Mouse (Mus musculus) forelimb bud, embryonic 11.5 days (tissue): Measurements from ENCODE around the gene Cd63.

Experiments used
- DNase-seq: peaks from one replicate; pipeline ENCODE4 v3.0.0-alpha.2; 2012; ENCODE audit warnings: low read depth, low spot score

Cd63 gene

GRCm38 (mm10) chr10:128900698-128901097, at the start of gene Cd63:
TSS of gene Cd63 (plus strand) at chr10:128900989.
- DNase-seq: no peak

GRCm38 (mm10) chr10:128861176-128861575, 39.6 kb upstream of the Cd63 start:
- DNase-seq: no peak

- DNase-seq: no peak
Measured at GRCm38 (mm10) chr10:128866042-128866441, 34.7 kb upstream of the Cd63 start.

- no peak for DNase-seq
Measured at GRCm38 (mm10) chr10:128866518-128866917, 34.3 kb upstream of the Cd63 start.

- DNase-seq: no peak
Measured at GRCm38 (mm10) chr10:128870341-128870740, 30.4 kb upstream of the Cd63 start.

DNA sequence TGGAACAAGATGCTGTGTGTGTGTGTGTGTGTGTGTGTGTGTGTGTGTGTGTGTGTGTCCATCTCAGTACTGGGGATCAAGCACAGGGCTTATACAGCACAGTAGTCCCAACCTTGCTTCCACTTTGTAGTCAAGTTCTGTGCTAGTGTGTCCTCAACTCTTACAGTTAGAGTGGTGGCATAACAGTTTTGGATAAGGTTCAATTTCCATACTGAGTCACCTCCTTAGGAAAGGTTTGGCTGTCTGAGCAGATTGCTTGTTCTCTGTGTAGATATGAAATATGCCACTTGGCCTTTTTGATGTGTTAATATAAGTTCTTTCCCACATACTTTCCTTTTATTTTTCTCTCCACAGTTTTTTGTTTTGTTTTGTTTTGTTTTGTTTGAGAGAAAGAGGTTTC, 22.5 kb upstream of the Cd63 start:
- no peak for DNase-seq

- DNase-seq: no peak
Measured at GRCm38 (mm10) chr10:128878811-128879210, 22.0 kb upstream of the Cd63 start.

GRCm38 (mm10) chr10:128882067-128882466, 18.7 kb upstream of the Cd63 start:
- no peak for DNase-seq

DNA sequence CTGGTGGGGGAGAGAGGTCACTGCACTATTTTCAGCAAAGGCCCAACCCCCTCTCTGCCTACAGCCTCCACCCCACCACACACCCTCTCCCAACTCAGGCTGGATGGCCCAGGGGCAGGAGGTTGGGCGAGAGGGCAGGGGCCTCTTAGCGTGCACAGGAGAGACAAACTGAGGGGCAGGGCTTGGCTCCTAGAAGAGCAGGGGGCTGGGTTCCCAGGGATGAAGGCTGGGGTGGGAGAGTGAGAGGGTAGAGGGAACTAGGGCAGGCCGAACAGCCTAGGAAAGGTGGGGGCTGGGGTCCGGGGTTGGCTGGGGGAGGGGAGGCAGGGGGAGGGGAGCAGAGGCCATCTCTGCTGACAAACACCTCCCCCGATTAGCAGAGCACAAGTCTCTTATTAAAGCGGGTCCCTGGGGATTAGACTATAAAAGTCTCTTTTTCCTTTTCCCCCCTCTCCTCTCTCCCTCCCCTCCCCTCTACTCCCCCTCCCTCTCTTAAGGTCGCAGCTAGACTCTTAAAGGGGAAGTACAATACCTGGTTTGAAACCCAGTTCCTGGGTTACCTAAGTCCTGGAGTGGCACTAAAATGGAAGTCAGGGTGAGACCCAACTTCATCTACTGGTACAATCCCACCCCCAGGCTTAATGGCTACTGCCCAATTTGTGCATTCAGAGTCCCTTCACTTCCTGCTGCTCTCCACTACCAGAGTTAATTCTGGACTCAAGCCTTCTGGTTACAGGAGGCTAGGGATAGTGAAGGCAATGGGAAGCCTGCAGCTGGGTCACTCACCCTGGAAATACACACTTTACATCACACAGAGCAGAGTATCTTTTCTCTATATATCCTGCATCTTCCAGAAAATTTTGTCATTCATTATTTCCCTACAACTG, 11.6 kb upstream of the Cd63 start:
- DNase-seq: peak; percentile 92

GRCm38 (mm10) chr10:128889846-128890245, 10.9 kb upstream of the Cd63 start:
- no peak for DNase-seq

DNA sequence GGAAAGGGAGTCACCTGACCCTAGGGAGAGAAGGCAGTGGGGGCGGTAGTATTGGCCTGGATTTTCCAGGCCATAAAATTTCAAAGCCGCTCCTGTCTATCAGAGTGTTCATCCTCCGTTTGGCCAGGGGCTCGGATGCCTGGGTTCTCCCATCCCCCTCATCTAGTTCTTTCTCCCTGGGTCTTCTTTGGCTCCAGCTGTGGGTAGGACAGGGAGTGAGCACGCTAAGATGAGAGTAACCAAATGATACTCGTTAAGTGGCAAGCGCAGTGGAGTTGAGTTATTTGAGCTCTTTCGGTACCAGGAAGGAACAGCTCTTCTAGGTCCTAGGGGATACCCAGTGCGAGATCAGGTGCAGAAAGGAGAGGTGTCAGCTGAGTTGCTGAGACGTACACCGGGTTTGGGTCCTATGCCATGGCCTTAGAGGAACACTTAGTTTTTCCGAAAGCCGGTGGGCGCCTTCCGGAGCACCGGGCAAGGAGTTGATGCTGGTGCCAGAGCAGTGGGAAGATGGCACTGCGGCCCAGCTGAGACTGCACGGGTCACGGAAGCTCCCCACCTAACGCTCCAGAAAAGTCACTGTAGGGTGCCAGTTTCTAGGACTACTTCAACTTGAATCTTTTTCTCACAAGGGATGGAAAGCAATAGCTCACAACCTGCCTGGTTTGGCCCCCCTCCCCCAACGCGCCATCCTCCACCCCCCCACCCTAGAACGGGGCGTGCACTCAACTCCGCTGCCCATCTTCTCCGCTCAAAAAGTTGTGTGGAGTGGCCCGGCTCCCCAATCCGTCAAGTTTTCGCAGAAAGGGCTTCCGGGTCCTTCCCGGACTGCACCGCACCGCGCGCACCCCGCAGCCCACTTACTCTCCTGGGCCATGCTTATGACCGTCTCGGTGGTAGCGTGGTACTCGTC, 10.2 kb upstream of the Cd63 start:
- no peak for DNase-seq

DNA sequence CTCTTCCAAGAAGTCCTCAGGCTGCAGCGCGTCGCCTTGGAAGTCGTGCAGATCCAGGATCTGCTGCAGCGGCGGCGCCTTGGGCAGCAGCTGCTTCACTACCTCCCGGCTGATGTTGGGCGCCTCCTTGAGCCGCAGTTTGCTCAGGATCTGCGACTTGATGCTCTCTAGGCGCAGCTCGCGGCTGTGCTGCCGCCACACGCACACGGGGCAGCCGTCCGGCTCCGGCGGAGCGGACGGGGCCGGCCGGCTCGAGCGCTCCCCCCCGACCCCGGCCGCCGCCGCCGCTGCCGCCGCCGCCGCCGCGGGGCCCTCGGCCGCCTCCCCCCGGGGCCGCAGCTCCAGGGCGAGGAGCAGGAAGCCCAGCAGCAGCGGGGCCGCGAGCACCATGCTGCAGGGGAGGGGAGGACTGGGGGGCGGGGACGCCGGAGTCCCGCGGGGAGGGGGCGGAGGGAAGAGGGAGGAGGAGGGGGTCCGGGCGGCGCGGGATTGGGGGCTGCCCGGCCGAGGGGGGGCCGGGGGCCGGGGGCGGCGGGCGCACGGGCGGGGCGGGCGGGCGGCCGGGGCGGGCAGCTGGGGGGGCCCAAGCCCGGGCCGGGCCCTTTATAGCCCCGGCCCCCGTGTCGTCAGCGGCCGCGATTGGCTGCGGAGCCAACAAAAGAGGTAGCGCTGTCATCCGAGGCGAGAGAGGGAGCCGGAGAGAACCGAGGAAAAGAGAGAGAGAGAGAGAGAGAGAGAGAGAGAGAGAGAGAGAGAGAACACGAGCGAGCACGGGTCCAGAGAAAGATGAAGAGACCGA, 9.3 kb upstream of the Cd63 start, which contains the start of gene Gdf11:
Gene Gdf11, minus strand, starts transcription at position 423 of the 799 bp plus-strand sequence.
- DNase-seq: peak; percentile 90

GRCm38 (mm10) chr10:128892246-128892645, 8.5 kb upstream of the Cd63 start:
- peak; percentile 28 for DNase-seq

DNA sequence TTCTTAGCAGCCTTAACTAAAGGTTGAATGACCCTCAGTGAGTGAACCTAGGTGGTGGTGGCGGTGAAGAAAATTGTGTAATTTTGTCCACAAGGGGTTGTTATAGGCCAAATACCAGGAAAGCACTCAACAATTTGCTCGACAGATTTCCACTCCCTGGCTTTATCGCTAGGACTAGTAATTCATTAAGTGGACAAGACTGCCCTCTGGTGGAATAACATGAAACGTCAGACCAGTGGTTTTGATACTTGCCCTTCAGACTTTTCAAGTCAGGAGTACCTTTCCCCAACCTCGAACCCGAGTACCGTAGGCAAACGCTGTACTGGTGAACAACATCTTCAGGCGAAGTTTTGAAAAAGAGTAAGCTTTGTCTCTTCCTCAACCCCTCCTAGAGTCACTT, 5.4 kb upstream of the Cd63 start:
- peak; percentile 95 for DNase-seq

DNA sequence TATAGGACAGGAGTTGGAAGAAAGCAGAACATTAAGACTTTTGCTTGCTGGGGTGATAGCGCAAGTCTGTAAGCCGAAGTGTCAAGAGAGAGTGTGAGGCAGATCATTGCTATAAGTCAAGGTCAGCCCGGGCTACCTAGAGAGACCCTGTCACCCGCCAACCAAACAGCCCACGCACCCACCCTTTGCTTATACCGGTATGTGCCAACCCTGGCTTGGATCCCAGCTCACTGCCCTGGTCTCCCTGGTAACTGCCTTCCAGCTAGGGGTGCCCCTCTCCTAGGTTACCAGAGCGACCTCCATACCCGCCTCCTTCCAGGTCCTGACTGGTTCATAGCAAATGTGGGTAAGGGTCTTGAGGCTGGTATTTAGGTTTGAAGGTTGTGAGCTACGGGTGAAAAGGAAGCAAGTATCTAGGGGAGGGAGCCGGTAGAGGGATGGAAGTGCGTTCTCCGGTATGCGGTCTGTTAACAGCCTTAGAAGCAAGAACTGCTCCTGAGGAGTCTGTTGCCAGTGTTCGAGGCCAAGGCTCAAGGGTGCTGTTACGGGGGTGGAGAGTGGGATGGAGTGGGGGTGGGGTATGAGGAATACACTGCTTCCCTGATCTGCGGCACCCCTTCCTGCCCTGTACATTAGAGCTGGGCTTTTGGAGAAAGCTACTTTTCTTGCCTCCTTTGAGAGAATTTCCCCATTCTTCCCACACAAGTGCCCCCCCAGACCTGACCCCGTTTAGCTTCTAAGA, 4.7 kb upstream of the Cd63 start:
- no peak for DNase-seq

GRCm38 (mm10) chr10:128896807-128897206, 4.0 kb upstream of the Cd63 start:
- no peak for DNase-seq

DNA sequence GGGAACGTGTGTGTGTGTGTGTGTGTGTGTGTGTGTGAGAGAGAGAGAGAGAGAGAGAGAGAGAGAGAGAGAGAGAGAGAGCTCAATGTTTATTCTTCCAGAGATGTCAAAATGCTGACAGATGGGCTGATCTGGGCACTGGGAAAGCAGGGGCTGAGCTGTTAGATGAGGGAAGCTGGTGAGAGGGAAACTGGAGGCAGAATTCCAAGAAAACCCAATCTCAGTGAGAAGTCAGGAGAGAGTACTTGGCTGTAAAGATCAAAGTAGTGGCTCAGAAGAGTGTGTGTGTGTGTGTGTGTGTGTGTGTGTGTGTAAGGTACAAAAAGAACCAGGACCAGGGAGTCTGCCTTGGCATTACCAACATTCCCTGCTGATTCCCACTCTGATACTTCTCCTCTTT, 3.3 kb upstream of the Cd63 start:
- DNase-seq: no peak

GRCm38 (mm10) chr10:128899759-128900490, 864 bp upstream of the Cd63 start:
- no peak for DNase-seq

GRCm38 (mm10) chr10:128901409-128901808, 620 bp downstream of the Cd63 start:
- no peak for DNase-seq

DNA sequence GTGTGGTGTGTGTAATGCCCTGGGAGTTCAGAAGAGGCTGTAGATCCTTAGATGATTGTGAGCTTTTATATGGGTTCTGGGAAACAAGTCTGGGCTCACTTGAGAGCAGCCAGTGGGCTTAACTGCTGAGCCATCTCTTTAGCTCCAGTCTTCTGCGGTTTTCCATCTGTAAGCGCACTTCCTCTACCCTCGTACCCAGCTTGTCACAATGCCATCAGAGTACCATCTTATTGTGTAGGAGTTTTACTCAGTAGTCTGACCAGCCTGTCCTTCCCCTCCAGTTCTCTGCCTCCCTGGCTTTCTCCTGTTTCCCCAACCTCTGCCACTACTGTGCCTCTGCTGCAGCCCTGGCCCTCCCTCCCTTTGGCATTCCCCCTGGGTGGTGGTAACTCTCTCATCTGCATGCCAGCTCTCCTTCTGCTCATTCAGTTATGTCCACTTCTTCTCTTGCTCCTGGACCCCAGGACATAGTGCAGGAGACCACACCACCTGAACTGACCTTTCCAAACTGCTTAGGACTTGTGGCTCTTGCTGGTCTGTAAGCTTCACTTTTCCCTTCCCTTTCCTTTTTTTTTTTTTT, 1.7 kb downstream of the Cd63 start:
- no peak for DNase-seq
